Mouse (Mus musculus) cerebellum, adult 8-10 months (tissue): ENCODE results near the gene Pgls.

ENCODE experiments used
- DNase-seq: peaks from one replicate; pipeline ENCODE4 v3.0.0; 2022

Gene Pgls

GRCm38 (mm10) chr8:71639318-71639717 lies 47.3 kb downstream of the Pgls start:
- no peak for DNase-seq

GRCm38 (mm10) chr8:71645510-71645909 lies 53.5 kb downstream of the Pgls start:
- DNase-seq, result no peak
